Mouse (Mus musculus): Measurements from ENCODE around the gene Steap3. TPM values are rescaled to one million over a fixed set of nuclear protein-coding genes. Genes with fewer than 3 reads are reported as not detected.

The Steap3 gene
- total and polyA plus RNA-seq, 2 experiments from 2014 or later = 19.6 to 38.7 TPM

DNA sequence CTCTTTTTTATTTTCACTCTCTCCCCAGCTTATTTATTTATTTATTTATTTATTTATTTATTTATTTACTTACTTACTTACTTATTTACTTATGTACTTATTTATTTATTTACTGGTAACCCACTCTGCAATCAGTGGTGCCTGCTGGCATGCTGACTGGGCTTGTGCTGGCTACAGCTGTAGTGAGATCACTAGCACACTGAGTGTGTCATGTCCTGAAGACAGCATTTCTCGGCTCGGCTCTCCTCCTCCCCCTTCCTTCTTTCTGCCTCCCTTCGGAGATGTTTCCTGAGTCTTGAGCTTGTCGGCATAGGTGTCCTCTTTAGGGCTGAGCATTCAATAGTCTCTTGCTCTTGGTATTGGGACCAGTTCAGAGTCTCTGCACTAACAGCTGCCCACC lies 73.6 kb downstream of the Steap3 start:
- H3K9ac ChIP-seq (replicated peaks; ENCODE audit: low read depth, low read length) = no peak overlapping the region
- no peak overlapping the region for H3K4me3 ChIP-seq (ENCODE audit: low read depth, low read length)
- no peaks in the 10 kb centered on the region for H3K4me1 ChIP-seq (ENCODE audit: control insufficient read depth, insufficient read depth)
- H3K9me3 ChIP-seq (replicated peaks; ENCODE audit: control insufficient read depth, low read length) = no peaks in the 10 kb centered on the region
- no peak overlapping the region for H3K27ac ChIP-seq (ENCODE audit: low read depth)
- no peaks in the 10 kb centered on the region for H3K36me3 ChIP-seq (replicated peaks; ENCODE audit: control insufficient read depth, insufficient read depth, low read length)
- DNase-seq (ENCODE audit: low spot score) = no peak
- H3K4me2 ChIP-seq (ENCODE audit: low read depth, low read length) = no peak overlapping the region
- WGBS = 82% methylated on average over 4 of the region's 4 CpGs
- H3K27me3 ChIP-seq (ENCODE audit: control insufficient read depth, insufficient read depth, low read length) = no peaks in the 10 kb centered on the region
- TF ChIP-seq CTCF (IDR thresholded peaks at IDR 0.05; ENCODE audit: low read depth) (no peak), EP300 (IDR thresholded peaks at IDR 0.05; ENCODE audit: low read depth) (no peak)
- no peak for ATAC-seq (ENCODE audit: insufficient read depth, low read depth)

GRCm38 (mm10) chr1:120198151-120198550 lies 74.4 kb downstream of the Steap3 start:
- no peak for TF ChIP-seq CTCF (IDR thresholded peaks at IDR 0.05; ENCODE audit: low read depth)
- no peak for TF ChIP-seq EP300 (IDR thresholded peaks at IDR 0.05; ENCODE audit: low read depth)
- Histone ChIP-seq H3K4me2 (ENCODE audit: low read depth, low read length) (no peak overlapping the region), H3K4me3 (ENCODE audit: low read depth, low read length) (no peak overlapping the region), H3K4me1 (ENCODE audit: control insufficient read depth, insufficient read depth) (no peaks in the 10 kb centered on the region), H3K27me3 (ENCODE audit: control insufficient read depth, insufficient read depth, low read length) (no peaks in the 10 kb centered on the region), H3K36me3 (replicated peaks; ENCODE audit: control insufficient read depth, insufficient read depth, low read length) (no peaks in the 10 kb centered on the region), H3K9me3 (replicated peaks; ENCODE audit: control insufficient read depth, low read length) (no peaks in the 10 kb centered on the region), H3K27ac (ENCODE audit: low read depth) (no peak overlapping the region), H3K9ac (replicated peaks; ENCODE audit: low read depth, low read length) (no peak overlapping the region)
- ATAC-seq (ENCODE audit: insufficient read depth, low read depth) (no peak), DNase-seq (ENCODE audit: low spot score) (no peak)
- 68% methylated on average over 3 of the region's 3 CpGs for WGBS

GRCm38 (mm10) chr1:120197189-120197588 lies 75.3 kb downstream of the Steap3 start:
- H3K4me2 ChIP-seq (ENCODE audit: low read depth, low read length) = no peak overlapping the region
- H3K27me3 ChIP-seq (ENCODE audit: control insufficient read depth, insufficient read depth, low read length) = no peaks in the 10 kb centered on the region
- H3K27ac ChIP-seq (ENCODE audit: low read depth) = no peak overlapping the region
- DNase-seq (ENCODE audit: low spot score) (peak; percentile 72), ATAC-seq (ENCODE audit: insufficient read depth, low read depth) (peak; percentile 80)
- peak; percentile 90 for TF ChIP-seq CTCF (IDR thresholded peaks at IDR 0.05; ENCODE audit: low read depth)
- TF ChIP-seq EP300 (IDR thresholded peaks at IDR 0.05; ENCODE audit: low read depth) = no peak
- H3K9ac ChIP-seq (replicated peaks; ENCODE audit: low read depth, low read length) = no peak overlapping the region
- no peaks in the 10 kb centered on the region for H3K36me3 ChIP-seq (replicated peaks; ENCODE audit: control insufficient read depth, insufficient read depth, low read length)
- no peaks in the 10 kb centered on the region for H3K9me3 ChIP-seq (replicated peaks; ENCODE audit: control insufficient read depth, low read length)
- no peaks in the 10 kb centered on the region for H3K4me1 ChIP-seq (ENCODE audit: control insufficient read depth, insufficient read depth)
- no peak overlapping the region for H3K4me3 ChIP-seq (ENCODE audit: low read depth, low read length)
- 11% methylated on average over 5 of the region's 5 CpGs for WGBS

DNA sequence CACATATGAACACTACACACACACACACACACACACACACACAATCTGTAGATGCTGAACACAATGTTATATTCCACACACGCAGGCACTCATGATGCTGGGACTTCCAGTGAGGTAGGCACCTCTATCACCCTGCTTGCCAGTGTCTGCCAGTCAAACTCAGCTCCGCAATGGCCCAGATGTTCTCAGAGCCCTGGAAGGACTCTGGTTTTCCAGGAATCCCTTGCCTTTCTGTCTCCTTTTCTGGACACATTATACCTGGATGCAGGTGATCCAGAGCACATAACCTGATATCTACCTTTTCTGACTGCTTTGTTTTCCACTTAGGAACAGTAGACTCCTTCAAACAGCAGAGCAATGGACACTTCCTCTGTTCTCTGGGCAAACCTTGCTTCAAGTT lies 75.8 kb downstream of the Steap3 start:
- no peaks in the 10 kb centered on the region for H3K4me1 ChIP-seq (ENCODE audit: control insufficient read depth, insufficient read depth)
- ATAC-seq (ENCODE audit: insufficient read depth, low read depth) (no peak), DNase-seq (ENCODE audit: low spot score) (no peak)
- no peak overlapping the region for H3K9ac ChIP-seq (replicated peaks; ENCODE audit: low read depth, low read length)
- no peaks in the 10 kb centered on the region for H3K9me3 ChIP-seq (replicated peaks; ENCODE audit: control insufficient read depth, low read length)
- H3K4me2 ChIP-seq (ENCODE audit: low read depth, low read length) = no peak overlapping the region
- no peaks in the 10 kb centered on the region for H3K36me3 ChIP-seq (replicated peaks; ENCODE audit: control insufficient read depth, insufficient read depth, low read length)
- WGBS = 84% methylated on average over 2 of the region's 2 CpGs
- H3K27me3 ChIP-seq (ENCODE audit: control insufficient read depth, insufficient read depth, low read length) = no peaks in the 10 kb centered on the region
- no peak overlapping the region for H3K4me3 ChIP-seq (ENCODE audit: low read depth, low read length)
- H3K27ac ChIP-seq (ENCODE audit: low read depth) = no peak overlapping the region
- TF ChIP-seq CTCF (IDR thresholded peaks at IDR 0.05; ENCODE audit: low read depth) (no peak), EP300 (IDR thresholded peaks at IDR 0.05; ENCODE audit: low read depth) (no peak)

GRCm38 (mm10) chr1:120195947-120196346 lies 76.6 kb downstream of the Steap3 start:
- no peak for ATAC-seq (ENCODE audit: insufficient read depth, low read depth)
- H3K9ac ChIP-seq (replicated peaks; ENCODE audit: low read depth, low read length) = no peak overlapping the region
- no peak for DNase-seq (ENCODE audit: low spot score)
- H3K4me3 ChIP-seq (ENCODE audit: low read depth, low read length) = no peak overlapping the region
- no peak overlapping the region for H3K4me2 ChIP-seq (ENCODE audit: low read depth, low read length)
- no peaks in the 10 kb centered on the region for H3K27me3 ChIP-seq (ENCODE audit: control insufficient read depth, insufficient read depth, low read length)
- no peak for TF ChIP-seq EP300 (IDR thresholded peaks at IDR 0.05; ENCODE audit: low read depth)
- no peak for TF ChIP-seq CTCF (IDR thresholded peaks at IDR 0.05; ENCODE audit: low read depth)
- 64% methylated on average over 5 of the region's 5 CpGs for WGBS
- H3K36me3 ChIP-seq (replicated peaks; ENCODE audit: control insufficient read depth, insufficient read depth, low read length) = no peaks in the 10 kb centered on the region
- no peaks in the 10 kb centered on the region for H3K4me1 ChIP-seq (ENCODE audit: control insufficient read depth, insufficient read depth)
- H3K9me3 ChIP-seq (replicated peaks; ENCODE audit: control insufficient read depth, low read length) = no peaks in the 10 kb centered on the region
- no peak overlapping the region for H3K27ac ChIP-seq (ENCODE audit: low read depth)

- Histone ChIP-seq H3K9me3 (replicated peaks; ENCODE audit: control insufficient read depth, low read length) (no peaks in the 10 kb centered on the region), H3K9ac (replicated peaks; ENCODE audit: low read depth, low read length) (no peak overlapping the region), H3K4me3 (ENCODE audit: low read depth, low read length) (no peak overlapping the region), H3K27ac (ENCODE audit: low read depth) (no peak overlapping the region), H3K4me1 (ENCODE audit: control insufficient read depth, insufficient read depth) (no peaks in the 10 kb centered on the region), H3K36me3 (replicated peaks; ENCODE audit: control insufficient read depth, insufficient read depth, low read length) (no peaks in the 10 kb centered on the region), H3K4me2 (ENCODE audit: low read depth, low read length) (no peak overlapping the region), H3K27me3 (ENCODE audit: control insufficient read depth, insufficient read depth, low read length) (no peaks in the 10 kb centered on the region)
- DNase-seq (ENCODE audit: low spot score) = no peak
- TF ChIP-seq CTCF (IDR thresholded peaks at IDR 0.05; ENCODE audit: low read depth) (no peak), EP300 (IDR thresholded peaks at IDR 0.05; ENCODE audit: low read depth) (no peak)
- 87% methylated on average over 10 of the region's 10 CpGs for WGBS
- ATAC-seq (ENCODE audit: insufficient read depth, low read depth) = no peak
Observed at GRCm38 (mm10) chr1:120193586-120193985, 78.9 kb downstream of the Steap3 start.
